Mouse (Mus musculus) liver, embryonic 14.5 days (tissue): ENCODE data around the gene Tbccd1. TPM values are rescaled to one million over a fixed set of nuclear protein-coding genes. Genes with fewer than 3 reads are reported as not detected.

Experiments used
- ATAC-seq: fragments of 200-750 bp; cut with Nextera tagmentation; 2 replicates; pipeline ENCODE4 v1.8.0; 2017; ENCODE audit warnings: moderate number of reproducible peaks, mild to moderate bottlenecking, moderate library complexity; ENCODE audit not compliant: insufficient read depth
- DNase-seq, 3 experiments: peaks; one replicate each; pipeline ENCODE4 v3.0.0-alpha.2; 2012 to 2013; ENCODE audit warnings: low read depth in 3 of 3, low spot score in 3 of 3
- H3K27ac ChIP-seq: fragments of 300-500 bp; sonication (generic); 2 replicates; pipeline ENCODE4 v1.5.1; 2014; ENCODE audit warnings: moderate library complexity, mild to moderate bottlenecking, control low read depth, inconsistent platforms
- H3K27me3 ChIP-seq: fragments of 300-500 bp; sonication (generic); 2 replicates; pipeline ENCODE4 v1.6.1; 2014; ENCODE audit warnings: mild to moderate bottlenecking, low read length, moderate library complexity; ENCODE audit not compliant: control insufficient read depth, insufficient read depth
- H3K36me3 ChIP-seq: fragments of 300-500 bp; sonication (generic); replicated peaks from 2 replicates; pipeline ENCODE4 v1.6.1; 2014; ENCODE audit warnings: low read depth; ENCODE audit not compliant: control insufficient read depth, insufficient read depth
- H3K4me1 ChIP-seq, 2 experiments: fragments of 200-500 bp in 1 of 2; fragments of 300-500 bp in 1 of 2; sonication (generic) in 1 of 2; replicated peaks; 2 replicates each; pipeline ENCODE4 v1.6.1; 2012 to 2014; ENCODE audit warnings: antibody characterized with exemption in 1 of 2, inconsistent platforms in 1 of 2, low read length in 1 of 2; ENCODE audit not compliant: control insufficient read depth in 2 of 2, insufficient read depth in 2 of 2
- H3K4me2 ChIP-seq: fragments of 300-500 bp; sonication (generic); 2 replicates; pipeline ENCODE4 v1.6.1; 2014; ENCODE audit warnings: low read depth, mild to moderate bottlenecking, control low read depth, moderate library complexity
- H3K4me3 ChIP-seq, 2 experiments: fragments of 200-500 bp in 1 of 2; fragments of 300-500 bp in 1 of 2; sonication (generic) in 1 of 2; 2 replicates each; pipeline ENCODE4 v1.5.1; 2012 to 2014; ENCODE audit warnings: low read depth in 2 of 2, low read length in 2 of 2, mild to moderate bottlenecking in 2 of 2, control low read depth in 1 of 2, inconsistent platforms in 1 of 2, moderate library complexity in 1 of 2; ENCODE audit not compliant: insufficient read depth in 1 of 2
- H3K9ac ChIP-seq: fragments of 300-500 bp; sonication (generic); replicated peaks from 2 replicates; pipeline ENCODE4 v1.6.1; 2014; ENCODE audit warnings: mild to moderate bottlenecking, control low read depth, moderate library complexity
- H3K9me3 ChIP-seq: fragments of 300-500 bp; sonication (generic); 2 replicates; pipeline ENCODE4 v1.6.1; 2016; ENCODE audit warnings: low read length, mixed read lengths; ENCODE audit not compliant: control insufficient read depth
- CTCF ChIP-seq: IDR thresholded peaks from 2 replicates; pipeline ENCODE4 v1.5.1; 2016; ENCODE audit warnings: antibody characterized with exemption, low read depth, control low read depth
- EP300 ChIP-seq: IDR thresholded peaks from 2 replicates; pipeline ENCODE4 v1.6.1; 2016; ENCODE audit warnings: antibody characterized with exemption, low read depth
- WGBS: fragments of 180-500 bp; shearing (Covaris S2); extraction: QIAGEN DNeasy Blood & Tissue Kit; methylation state at CpG from one replicate; pipeline ENCODE4 v1.1.7; 2014; ENCODE audit not compliant: insufficient replicate concordance; 5-methylcytosine and 5-hydroxymethylcytosine counted together
- polyA plus RNA-seq, 2 experiments: library from polyadenylated mRNA; depleted of rRNA in 1 of 2; stranded (reverse) in 1 of 2; unstranded in 1 of 2; fragments of >200 nt; fragmentation: Nextera tagmentation in 1 of 2; extraction: Ambion mirVana in 1 of 2; gene quantifications; 2 replicates each; pipeline versions ENCODE4 v1.2.1 to v1.2.3; 2012 to 2014

Tbccd1 gene
- polyA plus RNA-seq, 2 experiments: 23.5 to 25.6 TPM

DNA sequence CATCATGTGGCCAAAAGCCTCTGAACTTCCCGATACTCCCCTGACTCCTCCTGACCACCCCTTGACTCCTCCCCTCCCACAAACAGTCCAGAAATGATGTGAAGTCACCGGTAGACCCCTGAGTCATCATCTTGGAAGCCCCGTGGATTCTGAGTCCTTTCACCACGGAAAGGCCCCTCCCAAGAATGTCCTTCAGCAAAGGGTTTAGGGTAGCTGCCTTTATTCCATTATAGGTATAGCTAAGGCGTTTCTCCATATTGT, 56.7 kb downstream of the Tbccd1 start:
- no peaks in the 10 kb centered on the region for H3K36me3 ChIP-seq
- no peak for ATAC-seq
- no peak overlapping the region for H3K4me3 ChIP-seq
- TF ChIP-seq CTCF (no peak), EP300 (no peak)
- H3K27me3 ChIP-seq: no peaks in the 10 kb centered on the region
- H3K4me1 ChIP-seq: no peaks in the 10 kb centered on the region
- no peak overlapping the region for H3K27ac ChIP-seq
- WGBS: 47% methylated on average over 5 of the region's 5 CpGs
- DNase-seq: no peak
- H3K9ac ChIP-seq: no peak overlapping the region
- H3K9me3 ChIP-seq: no peaks in the 10 kb centered on the region
- no peak overlapping the region for H3K4me2 ChIP-seq

DNA sequence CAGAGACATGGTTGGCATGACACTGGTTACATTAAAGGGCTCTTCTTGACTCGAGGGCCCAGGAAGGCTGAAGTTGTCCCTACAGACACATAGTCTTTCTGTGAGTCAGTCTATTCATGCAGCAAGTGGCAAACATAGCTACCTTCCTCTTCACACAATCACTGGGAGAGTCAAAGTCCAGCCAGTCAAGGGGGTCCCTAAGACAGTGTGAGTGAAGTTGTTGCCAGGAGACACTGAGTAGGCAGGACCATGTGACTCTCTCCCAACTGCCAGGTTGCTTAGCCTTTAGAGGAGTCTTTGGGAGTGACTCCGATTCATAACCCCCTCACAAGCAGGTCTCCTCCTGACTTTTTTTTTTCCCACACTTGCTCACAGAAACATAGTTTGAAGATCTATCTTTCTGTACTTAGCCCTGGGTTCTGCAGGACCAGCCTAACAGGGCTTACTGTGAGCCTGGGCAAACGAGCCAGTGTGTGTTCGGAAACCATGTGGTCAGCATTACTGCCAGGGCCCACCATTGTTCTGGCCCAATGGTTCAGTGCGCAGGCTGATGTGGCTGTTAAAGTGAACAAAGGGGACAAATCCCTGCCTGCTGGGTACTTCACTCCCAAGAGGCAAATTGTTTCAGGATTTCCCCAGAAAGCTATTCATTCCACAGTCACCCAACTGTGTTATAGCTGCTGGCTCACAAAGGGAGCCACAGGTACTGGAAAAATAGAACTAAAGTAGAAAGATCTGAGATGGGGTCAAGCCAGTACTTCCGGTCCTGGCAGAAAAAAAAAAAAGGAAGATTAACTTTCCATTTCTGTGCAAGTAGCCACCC, 57.2 kb downstream of the Tbccd1 start:
- TF ChIP-seq CTCF (no peak), EP300 (no peak)
- no peak for ATAC-seq
- Histone ChIP-seq H3K36me3 (no peaks in the 10 kb centered on the region), H3K27ac (no peak overlapping the region), H3K4me1 (no peaks in the 10 kb centered on the region), H3K4me3 (no peak overlapping the region), H3K9me3 (no peaks in the 10 kb centered on the region), H3K9ac (no peak overlapping the region), H3K27me3 (no peaks in the 10 kb centered on the region), H3K4me2 (no peak overlapping the region)
- no peak for DNase-seq
- 54% methylated on average over 6 of the region's 6 CpGs for WGBS

GRCm38 (mm10) chr16:22798520-22798919, 58.9 kb downstream of the Tbccd1 start:
- TF ChIP-seq CTCF (no peak), EP300 (no peak)
- DNase-seq (no peak), ATAC-seq (no peak)
- no peaks in the 10 kb centered on the region for H3K27me3 ChIP-seq
- H3K36me3 ChIP-seq: no peaks in the 10 kb centered on the region
- H3K4me3 ChIP-seq: no peak overlapping the region
- no peaks in the 10 kb centered on the region for H3K9me3 ChIP-seq
- no peak overlapping the region for H3K4me2 ChIP-seq
- H3K4me1 ChIP-seq: no peaks in the 10 kb centered on the region
- H3K27ac ChIP-seq: no peak overlapping the region
- H3K9ac ChIP-seq: no peak overlapping the region
- 43% methylated on average over 3 of the region's 3 CpGs for WGBS

GRCm38 (mm10) chr16:22797521-22797920, 59.9 kb downstream of the Tbccd1 start:
- no peak for ATAC-seq
- Histone ChIP-seq H3K4me1 (no peaks in the 10 kb centered on the region), H3K4me3 (no peak overlapping the region), H3K4me2 (no peak overlapping the region), H3K9ac (no peak overlapping the region), H3K36me3 (no peaks in the 10 kb centered on the region), H3K27me3 (no peaks in the 10 kb centered on the region), H3K27ac (no peak overlapping the region), H3K9me3 (no peaks in the 10 kb centered on the region)
- no peak for DNase-seq
- 60% methylated on average over 5 of the region's 5 CpGs for WGBS
- TF ChIP-seq CTCF (no peak), EP300 (no peak)

- no peaks in the 10 kb centered on the region for H3K36me3 ChIP-seq
- no peak overlapping the region for H3K27ac ChIP-seq
- no peak overlapping the region for H3K4me2 ChIP-seq
- ATAC-seq (no peak), DNase-seq (no peak)
- no peaks in the 10 kb centered on the region for H3K27me3 ChIP-seq
- no peak overlapping the region for H3K9ac ChIP-seq
- no peak overlapping the region for H3K4me3 ChIP-seq
- H3K4me1 ChIP-seq: no peaks in the 10 kb centered on the region
- no peaks in the 10 kb centered on the region for H3K9me3 ChIP-seq
- TF ChIP-seq CTCF (peak; percentile 53), EP300 (no peak)
- 76% methylated on average over 3 of the region's 3 CpGs for WGBS
These were observed 62.0 kb downstream of the Tbccd1 start for GRCm38 (mm10) chr16:22795497-22795896.
